Mouse (Mus musculus) ES-E14 (cell line): ENCODE data around the gene Rel. TPM values are rescaled to one million over a fixed set of nuclear protein-coding genes. Genes with fewer than 3 reads are reported as not detected.

ENCODE experiments used
- DNase-seq: peaks from one replicate; pipeline ENCODE4 v3.0.0-alpha.2; 2013; ENCODE audit warnings: low read depth, low spot score
- H3K27ac ChIP-seq: 2 replicates; pipeline ENCODE4 v1.5.1; 2012; ENCODE audit warnings: low read depth, mild to moderate bottlenecking, low read length, moderate library complexity, mixed read lengths; ENCODE audit not compliant: poor library complexity, insufficient read depth, severe bottlenecking
- H3K36me3 ChIP-seq: 2 replicates; pipeline ENCODE4 v1.6.1; 2012; ENCODE audit warnings: mild to moderate bottlenecking, low read length, moderate library complexity, mixed read lengths; ENCODE audit not compliant: control insufficient read depth, poor library complexity, insufficient read depth, severe bottlenecking
- H3K4me1 ChIP-seq, 2 experiments: fragments of 150-350 bp in 1 of 2; sonication (generic) in 1 of 2; 2 replicates each; pipeline ENCODE4 v1.6.1; 2012; ENCODE audit warnings: low read length in 2 of 2, mild to moderate bottlenecking in 1 of 2, mixed read lengths in 1 of 2; ENCODE audit not compliant: control insufficient read depth in 2 of 2, insufficient read depth in 2 of 2, poor library complexity in 1 of 2
- H3K4me3 ChIP-seq, 2 experiments: fragments of 150-350 bp in 1 of 2; sonication (generic) in 1 of 2; 2 replicates each; pipeline ENCODE4 v1.5.1; 2012; ENCODE audit warnings: low read length in 2 of 2, low read depth in 1 of 2, mild to moderate bottlenecking in 1 of 2, mixed read lengths in 1 of 2; ENCODE audit not compliant: insufficient read depth in 1 of 2, poor library complexity in 1 of 2, severe bottlenecking in 1 of 2
- H3K9ac ChIP-seq: 2 replicates; pipeline ENCODE4 v1.6.1; 2012; ENCODE audit warnings: low read depth, mild to moderate bottlenecking, low read length, mixed read lengths; ENCODE audit not compliant: poor library complexity, insufficient read depth, severe bottlenecking
- H3K9me3 ChIP-seq: fragments of 150-350 bp; sonication (generic); 2 replicates; pipeline ENCODE4 v1.6.1; 2012; ENCODE audit warnings: low read depth, mild to moderate bottlenecking, low read length; ENCODE audit not compliant: control insufficient read depth, insufficient read depth
- CHD2 ChIP-seq: IDR thresholded peaks from 2 replicates; pipeline ENCODE4 v1.6.1; 2014; ENCODE audit warnings: mild to moderate bottlenecking, low read depth, low read length, inconsistent platforms
- HCFC1 ChIP-seq: IDR thresholded peaks from 2 replicates; pipeline ENCODE4 v1.6.1; 2012; ENCODE audit warnings: low read length, inconsistent platforms, borderline replicate concordance; ENCODE audit not compliant: insufficient read depth
- MAFK ChIP-seq: IDR thresholded peaks from 2 replicates; pipeline ENCODE4 v1.6.1; 2014; ENCODE audit warnings: mild to moderate bottlenecking, low read depth, low read length, inconsistent platforms; ENCODE audit not compliant: insufficient read depth
- ZC3H11A ChIP-seq: IDR thresholded peaks from 2 replicates; pipeline ENCODE4 v1.6.1; 2012; ENCODE audit warnings: low read depth, mild to moderate bottlenecking, inconsistent platforms, low read length, borderline replicate concordance
- ZNF384 ChIP-seq: IDR thresholded peaks from 2 replicates; pipeline ENCODE4 v1.6.1; 2012; ENCODE audit warnings: low read depth, low read length, inconsistent platforms
- in situ Hi-C, 2 experiments: fragments of 600-800 bp; cut with MboI; formaldehyde crosslinking; loops; one replicate each; pipeline ENCODE4 v1.15.1; 2025; ENCODE audit warnings: low sequenced_read_pairs in 2 of 2, inconsistent platforms in 1 of 2; ENCODE audit not compliant: unreplicated experiment in 2 of 2
- total RNA-seq: library from RNA; depleted of rRNA; stranded (reverse); fragments of 300-350 nt; gene quantifications from 2 replicates; pipeline ENCODE4 v1.2.3, GENCODE M21; 2012; rRNA removed

Rel gene
- total RNA-seq, 1 experiment, result 0.71 TPM

DNA sequence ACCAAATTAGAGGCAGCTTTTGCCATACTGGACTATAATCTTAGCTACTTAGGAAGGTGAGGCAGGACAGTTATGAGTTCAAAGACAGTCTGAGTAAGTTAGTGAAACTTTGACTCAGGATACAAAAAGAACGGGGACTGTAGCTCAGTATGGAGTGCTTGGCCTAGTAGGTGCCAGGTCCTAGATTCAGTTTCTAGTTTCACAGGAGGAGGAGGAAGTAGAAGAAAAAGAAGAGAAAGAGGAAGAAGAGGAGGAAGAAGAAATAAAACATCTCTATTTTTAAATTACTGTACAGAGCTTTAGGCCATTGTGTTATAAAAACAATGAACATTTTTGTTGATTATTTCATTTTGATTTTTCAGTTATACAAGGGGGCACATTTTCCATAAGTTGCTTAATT lies 82.7 kb downstream of the Rel start:
- in situ Hi-C loops, result no loop called here

More for the DNA sequence above, 82.7 kb downstream of the Rel start:
- Histone ChIP-seq H3K9ac (no peak overlapping the region), H3K4me1 (no peaks in the 10 kb centered on the region), H3K4me3 (no peak overlapping the region), H3K9me3 (no peaks in the 10 kb centered on the region), H3K36me3 (peaks cover 4% of the 10 kb centered on the region), H3K27ac (no peak overlapping the region)
- no peak for TF ChIP-seq ZNF384
- TF ChIP-seq MAFK, result no peak
- no peak for TF ChIP-seq HCFC1
- no peak for TF ChIP-seq ZC3H11A
- no peak for TF ChIP-seq CHD2
- DNase-seq, result no peak

Other genes starting within 250 kb of the Rel start
- gene 1700093K21Rik, start 249.8 kb downstream of the Rel start, total RNA-seq, result 0.32 and 0.45 TPM in 2 replicates
- 7.9 and 8.5 TPM in 2 replicates for gene 0610010F05Rik, start 137.3 kb downstream of the Rel start, total RNA-seq
- gene Pus10, start 105.3 kb downstream of the Rel start, total RNA-seq, result 22.7 and 28.8 TPM in 2 replicates
- gene Pex13, start 105.0 kb downstream of the Rel start, total RNA-seq, result 56.2 and 60.8 TPM in 2 replicates
- gene Papolg, start 124.3 kb upstream of the Rel start, total RNA-seq, result 11.4 and 14.0 TPM in 2 replicates